Mouse (Mus musculus): ENCODE measurements around the gene Saysd1.

Saysd1 gene

GRCm38 (mm10) chr14:20164438-20164837 lies 26.1 kb upstream of the Saysd1 start:
- in situ Hi-C loops (cut with MseI, MboI), result no loop called here

- in situ Hi-C loops (cut with MseI, MboI), result no loop called here
These were observed 24.4 kb upstream of the Saysd1 start for GRCm38 (mm10) chr14:20162686-20163085.

GRCm38 (mm10) chr14:20158727-20159681 lies 20.7 kb upstream of the Saysd1 start:
- in situ Hi-C loops (cut with MseI, MboI), result no loop called here

GRCm38 (mm10) chr14:20157595-20157994 lies 19.3 kb upstream of the Saysd1 start:
- in situ Hi-C loops (cut with MseI, MboI), result no loop called here

GRCm38 (mm10) chr14:20155718-20156117 lies 17.4 kb upstream of the Saysd1 start:
- in situ Hi-C loops (cut with MseI, MboI), result no loop called here

DNA sequence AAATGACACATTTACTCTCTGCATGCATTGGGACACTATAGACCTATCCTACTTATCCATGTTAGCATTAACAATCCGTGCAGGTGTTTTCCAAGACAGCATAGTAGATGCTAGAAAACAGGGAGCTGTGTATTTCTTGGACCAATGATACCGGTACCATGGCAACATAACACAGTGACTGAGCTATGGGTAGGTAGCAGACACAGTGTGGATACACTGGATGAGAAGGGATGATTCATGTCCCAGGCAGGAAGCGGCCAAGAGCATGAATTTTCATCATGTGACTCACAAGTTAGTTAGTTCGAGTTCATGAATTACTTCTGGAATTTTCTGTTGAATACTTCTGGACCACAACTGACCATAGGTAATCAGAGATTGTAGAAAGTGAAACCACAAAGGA lies 16.6 kb upstream of the Saysd1 start:
- in situ Hi-C loops (cut with MseI, MboI), result no loop called here

DNA sequence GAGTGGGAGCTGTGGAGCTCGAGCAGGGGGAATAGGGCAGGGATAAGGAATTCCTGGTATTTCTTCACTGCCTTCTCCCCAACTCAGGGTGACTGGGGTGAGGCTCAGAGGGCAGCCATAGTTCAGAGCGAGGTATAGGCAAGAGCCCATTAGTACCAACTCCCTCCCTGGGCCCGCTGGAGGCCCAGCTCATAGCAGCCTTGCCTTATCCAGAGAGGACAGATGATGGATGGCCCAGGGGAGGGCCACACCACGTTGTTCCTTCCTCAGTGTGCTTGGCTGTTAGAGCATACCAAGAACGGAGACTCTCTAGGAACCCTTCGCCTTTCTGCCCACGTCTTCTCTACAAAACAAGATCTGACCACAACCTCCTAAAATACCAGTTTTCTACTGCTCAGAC lies 15.9 kb upstream of the Saysd1 start:
- in situ Hi-C loops (cut with MseI, MboI), result no loop called here

DNA sequence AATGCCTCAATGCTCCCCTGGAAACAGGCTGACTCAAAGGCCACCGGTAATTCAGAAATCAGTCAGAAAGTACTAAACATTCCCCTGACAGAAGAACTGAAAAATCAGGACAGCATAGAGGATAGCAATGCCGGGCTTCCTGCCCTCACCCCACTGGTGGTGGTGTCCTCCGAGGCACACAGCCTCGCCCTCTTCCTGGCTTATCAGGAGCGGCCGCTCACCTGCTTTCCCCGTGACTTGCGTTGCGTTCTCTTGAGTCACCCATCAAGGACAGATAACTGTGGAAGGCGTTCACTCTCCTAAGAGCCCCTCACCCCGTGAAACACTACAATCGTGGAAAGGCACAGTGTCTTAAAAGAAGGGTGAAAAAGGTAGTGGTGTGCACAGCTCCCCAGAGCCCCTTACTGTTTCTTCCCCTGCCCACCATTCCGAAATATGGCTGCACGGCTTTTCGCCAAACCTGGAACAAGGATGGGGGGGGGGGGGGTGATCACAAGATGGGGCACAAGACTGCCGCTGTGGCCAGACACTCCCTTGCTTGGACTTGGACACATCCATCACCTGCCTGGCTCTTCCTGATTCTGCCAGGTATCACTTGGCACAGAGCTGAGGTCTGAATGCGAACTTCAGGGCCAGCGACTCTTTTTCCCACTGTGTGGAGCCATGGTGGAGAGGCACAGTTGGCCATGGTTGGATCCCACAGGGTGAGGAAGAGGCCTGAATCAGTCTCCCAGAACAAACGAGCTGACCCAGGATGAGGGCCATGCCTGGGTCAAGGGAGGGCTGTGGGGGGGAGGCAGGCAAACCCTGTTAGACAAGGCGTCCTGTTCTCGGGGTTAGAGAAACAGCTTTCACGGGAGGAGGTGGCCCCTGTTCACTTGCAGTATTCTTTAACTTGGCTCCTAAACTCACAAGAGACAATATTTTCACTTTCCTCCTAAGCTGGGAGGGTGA lies 11.1 kb upstream of the Saysd1 start:
- in situ Hi-C loops (cut with MseI, MboI), result no loop called here

- in situ Hi-C loops (cut with MseI, MboI), result no loop called here
These were observed 10.2 kb upstream of the Saysd1 start for GRCm38 (mm10) chr14:20148514-20148913.

DNA sequence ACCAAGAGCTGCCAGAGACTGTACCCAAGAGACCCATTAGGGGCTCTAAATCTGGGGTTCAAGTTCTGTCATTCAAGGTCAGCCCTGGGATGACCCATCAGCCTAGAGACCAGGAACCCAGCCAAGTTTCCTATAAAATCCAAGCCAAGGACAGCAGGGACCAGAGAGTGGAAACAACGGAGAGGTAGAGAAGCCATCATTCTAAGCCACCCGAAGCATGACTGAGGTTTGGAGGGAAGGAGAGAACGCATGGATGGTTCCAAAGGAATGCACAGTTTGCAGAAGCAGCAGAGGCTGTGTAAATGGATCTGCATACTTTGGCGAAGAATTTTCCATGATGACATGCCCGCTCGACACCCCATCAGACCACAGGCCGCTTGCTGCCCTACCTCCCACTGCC lies 9.5 kb upstream of the Saysd1 start:
- in situ Hi-C loops (cut with MseI, MboI), result no loop called here

- in situ Hi-C loops (cut with MseI, MboI), result no loop called here
These were observed 5.8 kb upstream of the Saysd1 start for GRCm38 (mm10) chr14:20144093-20144492.

DNA sequence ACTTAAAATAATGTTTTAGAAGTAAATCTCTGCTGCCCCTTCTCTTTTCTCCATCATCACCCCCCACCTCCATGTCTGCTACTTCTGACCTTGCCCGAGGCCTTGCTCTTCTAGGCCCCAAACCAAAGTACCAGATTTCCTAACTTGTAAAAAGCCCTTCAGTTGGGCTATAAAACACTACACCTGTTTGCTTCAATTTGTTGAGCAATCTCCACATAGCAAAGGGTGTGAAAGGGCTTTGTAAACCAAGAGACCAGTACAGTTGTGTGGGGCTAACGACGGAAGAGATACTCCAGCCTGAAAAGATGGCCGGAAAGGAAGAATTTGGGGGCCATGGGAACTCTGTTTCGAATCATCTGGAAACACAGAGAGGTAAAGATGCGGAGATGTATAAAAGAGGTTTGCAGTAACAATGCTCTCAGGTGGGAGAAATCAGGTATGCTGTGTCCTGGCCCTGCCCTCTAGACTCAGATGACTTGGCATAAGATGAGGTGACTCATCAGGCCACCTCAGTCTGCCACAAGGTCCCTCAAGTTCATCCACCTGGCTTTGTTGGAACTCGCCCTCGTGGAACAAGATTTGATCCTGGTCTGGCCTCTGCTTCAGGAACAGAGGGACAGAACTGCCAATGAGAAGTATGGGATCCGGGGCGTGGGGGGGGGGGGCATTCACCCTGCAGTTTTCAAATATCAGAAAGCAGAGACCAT lies 3.2 kb downstream of the Saysd1 start:
- in situ Hi-C loops (cut with MseI, MboI), result no loop called here

GRCm38 (mm10) chr14:20128162-20128561 lies 10.2 kb downstream of the Saysd1 start:
- in situ Hi-C loops (cut with MseI, MboI), result no loop called here

DNA sequence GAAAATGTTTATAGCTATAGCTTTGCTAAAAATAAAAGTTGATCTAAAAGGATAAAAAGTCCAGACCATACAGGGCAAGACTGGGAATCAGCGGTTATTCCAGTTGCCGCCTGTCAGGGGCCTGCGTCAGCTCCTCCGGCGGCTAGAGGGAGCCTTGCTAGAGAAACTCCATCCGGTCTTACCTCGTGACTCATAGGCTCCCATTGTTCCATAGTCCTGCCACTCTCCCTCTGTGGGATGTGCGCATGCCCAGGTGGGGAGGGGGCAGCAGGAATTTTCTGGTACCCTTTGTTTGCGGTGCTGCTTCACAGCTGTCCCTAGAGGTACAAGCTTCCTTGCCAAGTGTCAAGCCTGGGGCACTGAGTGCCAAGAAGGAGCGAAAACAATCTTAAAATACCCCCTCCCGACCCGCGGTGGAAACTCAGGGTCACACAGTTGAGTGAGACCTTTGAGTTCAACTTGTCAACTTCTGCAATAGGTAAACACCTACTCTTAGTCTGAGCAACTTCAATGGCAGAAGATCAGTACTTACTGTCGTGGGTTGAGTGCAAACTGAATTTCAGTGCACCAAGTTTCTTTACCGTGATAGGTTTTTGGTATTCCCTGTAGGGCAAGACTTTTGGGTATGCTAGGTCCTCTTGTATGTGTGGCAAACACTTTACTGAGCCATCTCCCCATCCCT lies 10.8 kb downstream of the Saysd1 start:
- in situ Hi-C loops (cut with MseI, MboI), result no loop called here

DNA sequence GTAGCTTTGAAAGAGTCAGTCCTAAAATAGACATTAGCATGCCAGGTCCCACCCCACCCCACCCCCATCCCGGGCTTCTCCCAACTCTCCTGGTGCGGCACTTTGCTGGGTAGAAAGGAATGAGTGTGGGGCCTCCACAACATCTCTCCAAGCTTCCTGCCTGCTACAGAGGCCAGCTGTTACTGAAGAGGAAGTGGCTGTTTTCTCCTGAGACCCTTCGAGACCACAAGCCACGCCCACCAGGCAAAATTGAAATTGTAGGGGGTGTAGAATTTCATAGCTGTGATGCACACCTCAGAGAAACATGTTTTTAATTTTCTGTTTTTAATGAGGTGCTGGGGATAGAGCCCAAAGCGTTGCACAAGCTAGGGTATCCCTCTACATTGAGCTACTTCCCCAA lies 17.5 kb downstream of the Saysd1 start:
- in situ Hi-C loops (cut with MseI, MboI), result no loop called here

- in situ Hi-C loops (cut with MseI, MboI), result no loop called here
These were observed 18.3 kb downstream of the Saysd1 start for GRCm38 (mm10) chr14:20120012-20120411.

- in situ Hi-C loops (cut with MseI, MboI), result no loop called here
These were observed 22.2 kb downstream of the Saysd1 start for GRCm38 (mm10) chr14:20116149-20116605.

DNA sequence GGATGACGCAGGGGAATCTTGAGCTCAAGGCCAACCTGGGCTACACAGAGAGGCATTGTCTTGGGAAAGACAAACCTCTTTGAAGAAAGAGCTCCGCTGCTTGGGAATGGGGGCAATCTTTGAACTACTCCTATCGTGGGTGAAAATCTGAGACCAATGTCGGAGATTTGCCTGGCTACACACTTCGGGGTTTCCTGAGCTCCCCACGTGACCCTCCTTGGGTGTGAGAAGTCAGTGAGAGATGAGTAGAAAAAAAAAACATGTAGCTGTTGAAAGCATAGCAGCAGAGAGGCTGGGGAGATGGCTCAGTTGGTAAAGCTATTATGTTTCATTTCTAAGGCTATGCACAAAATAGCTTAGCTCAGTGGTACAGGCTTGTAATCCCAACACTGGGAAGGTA lies 23.4 kb downstream of the Saysd1 start:
- in situ Hi-C loops (cut with MseI, MboI), result loop anchor here (5.0 kb wide), 1 partner anchor 147 kb away; no protein-coding TSS in a partner anchor

DNA sequence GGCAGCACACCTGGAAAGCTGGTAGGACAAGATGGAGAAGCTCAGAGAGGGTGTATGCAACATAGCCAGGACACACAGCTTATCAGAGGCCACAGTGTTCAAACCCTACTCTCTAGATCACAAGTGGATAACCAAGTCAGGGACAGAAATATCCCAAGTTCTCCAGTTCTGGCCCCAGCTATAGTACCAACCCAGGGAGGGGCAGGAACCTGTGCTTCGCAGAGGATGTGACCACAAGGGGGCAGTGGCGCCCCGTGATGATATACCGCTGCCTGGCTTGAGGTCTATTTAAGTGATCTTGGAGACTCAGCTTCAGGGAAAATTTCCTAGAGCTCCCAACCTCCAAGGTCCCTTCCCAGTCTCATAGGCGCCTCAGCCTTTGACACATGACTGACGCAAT lies 24.4 kb downstream of the Saysd1 start:
- in situ Hi-C loops (cut with MseI, MboI), result loop anchor here (5.0 kb wide), 1 partner anchor 148 kb away; no protein-coding TSS in a partner anchor

- in situ Hi-C loops (cut with MseI, MboI), result loop anchor here (5.0 kb wide), 1 partner anchor 149 kb away; no protein-coding TSS in a partner anchor
These were observed 25.0 kb downstream of the Saysd1 start for GRCm38 (mm10) chr14:20113189-20113961.

Data from mouse trophoblast stem cell (cell line).